Mouse (Mus musculus) left cerebral cortex, adult 11 months (tissue): ENCODE results near the gene Tnni3.

Experiments used
- DNase-seq: peaks from one replicate; pipeline ENCODE4 v3.0.0; 2022; ENCODE audit warnings: low spot score

The Tnni3 gene

DNA sequence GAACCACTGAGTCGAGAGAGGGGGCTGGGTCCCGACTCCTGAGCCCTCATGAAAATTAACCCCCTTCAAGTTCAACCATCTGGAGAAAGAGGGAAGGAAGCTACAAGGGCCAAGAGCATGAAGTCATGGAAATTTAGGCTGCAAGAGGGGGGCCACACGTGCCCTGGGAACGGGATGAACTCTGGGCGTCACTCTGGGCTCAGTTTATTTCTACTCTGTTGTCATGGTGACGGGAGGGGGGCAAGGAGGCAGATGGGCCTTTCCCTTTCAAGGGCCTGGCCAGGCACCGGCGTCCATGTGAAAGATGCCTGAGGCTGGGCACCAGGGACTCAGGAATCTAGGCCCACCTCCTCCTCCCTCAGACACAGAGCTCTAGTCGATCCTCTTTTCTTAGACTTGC is 25.8 kb downstream of the Tnni3 start:
- no peak for DNase-seq

DNA sequence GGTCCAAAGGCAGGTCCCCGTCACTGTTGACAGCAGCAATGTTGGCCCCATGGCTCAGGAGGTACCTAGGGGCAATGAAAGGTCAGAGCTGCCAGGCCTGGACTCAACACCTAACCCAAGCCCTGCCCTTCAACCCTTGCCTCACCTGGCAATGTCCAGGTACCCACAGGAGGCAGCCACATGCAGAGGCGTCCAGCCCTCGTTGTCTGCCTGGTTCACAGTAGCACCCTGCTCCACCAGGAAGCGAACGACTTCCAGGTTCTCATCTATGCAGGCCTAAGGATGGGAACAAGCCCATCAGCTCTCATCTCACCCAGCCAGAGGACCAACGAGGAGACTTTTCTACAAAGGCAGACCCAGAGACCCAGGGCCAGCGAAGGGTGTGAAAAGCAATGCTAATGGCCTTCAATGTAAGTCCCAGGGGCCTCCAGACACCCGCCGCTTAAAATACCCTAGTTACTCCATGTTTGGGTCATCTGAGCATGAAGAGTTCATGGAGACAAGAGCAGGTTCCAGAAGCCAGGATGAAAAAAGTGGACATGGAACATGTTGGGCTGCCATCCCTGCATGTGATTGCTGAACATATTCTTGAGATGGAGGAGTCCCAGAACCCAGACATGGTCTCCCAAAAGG is 26.6 kb downstream of the Tnni3 start:
- DNase-seq = no peak

DNA sequence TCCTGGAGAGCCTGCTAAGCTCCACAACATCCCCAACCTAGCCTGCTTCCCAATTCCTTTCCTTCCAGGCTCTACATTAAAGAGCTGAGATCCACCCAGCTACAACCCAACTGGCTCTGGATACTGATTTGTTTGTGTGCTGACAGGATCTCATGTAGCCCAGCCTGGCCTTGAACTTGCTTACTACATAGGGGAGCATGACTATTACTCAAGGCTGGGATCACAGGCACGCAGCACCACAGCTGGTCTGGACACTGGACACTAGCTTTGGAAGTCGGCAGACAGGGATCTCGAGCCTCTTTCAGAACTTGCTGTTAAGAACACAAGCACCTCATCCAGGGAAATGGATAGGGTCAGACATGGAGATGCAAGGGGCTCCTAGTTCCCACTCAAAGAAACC is 27.6 kb downstream of the Tnni3 start:
- no peak for DNase-seq

DNA sequence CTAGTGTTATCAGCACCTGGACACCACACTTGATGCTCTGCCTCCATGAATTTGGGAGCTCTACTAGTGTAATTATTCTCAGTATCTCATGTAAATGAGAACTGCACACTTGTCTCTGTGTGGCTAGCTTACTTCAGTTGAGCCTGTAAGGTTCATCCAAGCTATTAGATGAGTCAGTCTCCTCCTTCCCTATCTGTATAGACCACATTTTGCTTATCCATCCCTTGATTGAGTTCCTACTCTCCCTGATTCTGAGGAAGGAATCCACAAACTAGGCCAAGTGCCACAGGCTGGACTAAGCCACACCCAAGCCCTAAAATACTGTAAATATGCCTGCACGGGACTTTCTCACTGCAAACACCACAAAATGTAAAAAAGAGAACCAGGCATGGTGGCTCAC is 30.0 kb downstream of the Tnni3 start:
- no peak for DNase-seq

DNA sequence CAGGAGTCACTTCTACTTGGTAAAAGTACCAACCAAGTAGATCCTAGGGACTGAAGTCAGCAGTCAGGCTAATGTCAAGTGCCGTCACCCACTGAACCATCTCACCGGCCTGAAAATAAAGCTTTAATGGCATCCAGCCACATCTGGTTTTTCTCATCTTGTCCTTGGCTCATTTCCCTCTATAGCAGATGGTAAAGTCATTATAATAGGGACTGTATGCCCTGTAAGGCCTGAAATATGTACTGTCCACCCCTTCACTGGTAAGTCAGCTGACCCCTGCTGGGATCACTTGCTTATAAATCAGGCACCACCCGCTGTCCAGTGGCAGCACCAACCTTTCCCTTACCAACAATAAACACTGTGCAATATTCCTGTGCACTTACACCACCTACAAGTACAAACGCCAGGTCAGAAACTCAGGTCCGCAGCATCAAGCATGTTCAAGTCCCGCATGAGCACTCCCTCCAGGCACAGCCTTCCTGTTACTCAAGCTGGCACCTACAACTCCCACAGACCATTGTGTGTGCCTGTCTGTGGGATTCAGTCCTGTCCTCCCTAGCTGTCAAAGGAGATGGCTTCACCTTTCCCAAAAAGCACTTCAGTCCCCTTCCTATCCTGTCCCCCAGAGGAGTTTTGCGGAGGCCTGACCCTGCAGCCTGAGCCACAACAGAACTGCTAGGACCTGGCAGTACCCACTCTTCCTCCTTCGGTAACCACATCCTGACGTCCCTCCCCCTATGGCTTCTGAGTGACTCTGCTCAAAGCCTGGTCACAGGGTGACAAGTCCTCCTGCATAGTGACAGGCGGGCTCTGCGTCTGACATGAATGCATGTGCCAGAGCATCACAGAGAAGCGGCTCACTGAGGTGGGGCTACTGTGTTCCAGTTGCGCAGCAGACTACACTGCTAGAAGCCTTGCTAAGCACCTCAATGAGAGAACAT is 31.5 kb downstream of the Tnni3 start:
- DNase-seq = no peak

DNA sequence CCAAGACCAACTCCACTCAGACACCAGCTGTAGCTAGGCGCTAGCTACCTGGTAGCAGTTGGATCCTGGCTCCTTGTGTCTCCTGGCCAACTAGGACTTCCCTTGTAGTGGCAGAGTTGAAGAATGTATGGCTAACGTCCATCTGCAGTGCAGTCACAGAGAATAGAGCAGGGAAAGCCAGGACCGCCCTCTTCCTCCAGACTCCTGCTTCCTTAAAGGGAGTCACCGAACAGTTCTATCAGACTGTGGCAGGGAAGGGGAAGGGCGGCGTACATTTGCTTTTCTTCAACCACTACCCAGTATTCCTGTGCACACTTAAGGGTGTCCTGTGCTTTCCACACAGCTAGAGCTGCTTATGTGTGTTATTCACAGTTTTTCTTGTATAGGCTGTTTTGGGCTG is 32.7 kb downstream of the Tnni3 start:
- DNase-seq = no peak

DNA sequence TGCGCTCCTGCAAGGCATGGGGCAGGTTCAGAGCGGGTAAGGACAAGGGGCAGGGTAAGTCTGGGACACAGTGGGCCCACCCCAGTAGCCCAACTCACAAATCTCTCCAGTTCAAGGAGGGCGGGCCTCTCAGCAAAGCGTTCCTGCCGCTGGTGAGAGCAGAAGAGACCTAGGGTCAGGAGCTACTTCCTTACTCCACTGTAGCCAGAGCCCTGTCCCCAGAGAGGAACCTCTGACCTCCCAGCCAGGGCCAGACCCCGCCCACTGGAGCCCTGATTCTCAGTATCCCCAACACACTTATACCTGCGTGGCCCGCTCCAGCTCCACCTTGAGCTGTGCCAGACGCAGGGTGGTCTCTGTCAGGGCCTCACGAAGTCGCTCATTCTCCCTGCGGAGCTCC is 41.7 kb downstream of the Tnni3 start:
- no peak for DNase-seq

DNA sequence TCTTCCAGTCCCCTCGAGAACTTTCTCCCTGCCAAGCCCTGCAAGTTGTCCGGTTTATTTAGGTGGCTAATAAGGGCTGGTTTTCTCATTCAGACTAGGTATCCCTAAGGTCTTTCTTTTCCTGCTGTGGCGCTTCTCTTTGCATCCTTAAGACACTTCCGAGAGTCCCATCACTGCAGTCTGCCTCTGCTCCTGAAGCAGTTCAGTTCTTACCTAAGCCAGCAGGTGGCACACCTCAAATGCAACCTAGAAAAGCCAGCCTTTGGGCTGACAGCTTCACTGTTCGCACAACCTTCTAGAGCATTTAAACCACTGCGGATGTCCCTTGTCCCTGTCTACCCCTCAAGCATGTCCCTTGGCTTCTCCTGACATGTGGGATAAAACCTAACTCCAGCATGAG is 44.4 kb downstream of the Tnni3 start:
- DNase-seq = no peak

DNA sequence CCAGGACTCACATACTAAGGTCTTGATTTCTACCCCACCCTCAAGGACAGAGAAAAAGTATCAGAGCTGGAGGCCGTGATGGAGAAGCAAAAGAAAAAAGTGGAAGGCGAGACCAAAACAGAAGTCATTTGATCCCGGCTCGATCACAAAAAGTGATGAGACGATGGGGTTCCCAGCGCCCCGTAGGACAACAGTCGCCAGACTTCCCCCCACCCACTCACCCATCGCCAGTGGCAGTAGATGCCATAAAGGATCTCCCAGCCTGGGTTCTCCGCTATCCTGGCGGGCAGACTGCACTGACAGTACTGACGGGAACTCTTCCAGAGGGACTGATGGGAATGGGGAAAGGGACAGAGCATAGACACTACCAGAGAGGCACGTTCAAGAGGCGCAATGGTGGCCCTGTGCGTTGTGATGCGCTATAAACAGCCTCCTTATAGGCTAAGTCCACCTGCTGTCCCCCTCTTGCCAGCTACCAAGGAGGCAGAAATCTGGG is 45.2 kb downstream of the Tnni3 start:
- no peak for DNase-seq

DNA sequence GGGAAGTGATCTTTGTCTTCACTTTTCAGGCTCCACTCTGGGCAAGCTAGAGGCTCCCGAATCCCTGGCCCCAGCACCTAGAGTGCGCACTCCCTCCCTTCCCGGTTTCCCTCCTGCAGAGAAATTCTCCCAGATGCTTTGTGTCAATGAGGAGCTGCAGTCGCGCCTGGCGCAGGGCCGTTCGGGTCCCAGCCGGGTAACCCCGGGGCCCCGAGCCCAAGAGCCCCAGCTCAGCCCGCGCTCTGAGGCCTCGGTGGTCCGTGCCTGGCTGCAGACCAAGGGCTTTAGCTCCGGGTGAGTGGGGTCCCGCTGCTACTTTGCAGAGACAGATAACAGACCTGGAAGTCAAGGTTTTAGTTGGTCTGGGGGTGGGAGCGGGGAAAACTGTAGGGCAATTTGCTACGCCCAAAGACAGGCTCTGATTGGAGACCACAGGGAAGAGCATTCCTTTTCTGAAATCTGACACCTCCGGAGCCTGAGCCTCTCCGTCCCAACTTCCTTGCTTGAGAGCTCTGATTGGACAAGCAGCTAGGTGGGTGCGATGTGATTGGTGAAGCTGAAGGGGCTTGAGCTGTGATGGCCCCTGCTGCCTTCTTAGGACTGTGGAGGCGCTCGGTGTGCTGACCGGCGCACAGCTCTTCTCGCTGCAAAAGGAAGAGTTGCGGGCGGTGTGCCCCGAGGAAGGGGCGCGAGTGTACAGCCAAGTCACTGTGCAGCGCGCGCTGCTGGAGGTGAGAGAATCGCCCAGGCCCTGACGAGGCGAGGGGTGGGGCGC is 45.8 kb downstream of the Tnni3 start:
- DNase-seq = no peak

DNA sequence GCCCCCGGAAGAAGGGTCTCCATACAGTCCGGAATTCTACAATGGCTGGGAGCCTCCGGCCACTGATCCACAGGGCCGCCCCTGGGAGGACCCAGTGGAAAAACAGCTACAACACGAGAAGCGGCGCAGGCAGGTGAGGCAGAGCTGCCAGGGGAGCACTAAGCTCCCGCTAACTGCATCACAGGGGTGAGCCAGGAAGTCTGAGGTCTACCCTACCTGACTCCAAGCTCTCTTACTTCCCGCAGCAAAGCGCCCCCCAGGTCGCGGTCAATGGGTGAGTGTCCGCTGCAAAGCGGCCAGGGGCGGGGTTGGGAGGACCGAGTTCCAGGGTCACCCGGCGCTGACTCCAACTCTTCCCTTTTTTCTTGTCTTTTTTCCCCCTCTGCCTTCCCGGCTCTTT is 50.1 kb downstream of the Tnni3 start:
- DNase-seq = no peak

DNA sequence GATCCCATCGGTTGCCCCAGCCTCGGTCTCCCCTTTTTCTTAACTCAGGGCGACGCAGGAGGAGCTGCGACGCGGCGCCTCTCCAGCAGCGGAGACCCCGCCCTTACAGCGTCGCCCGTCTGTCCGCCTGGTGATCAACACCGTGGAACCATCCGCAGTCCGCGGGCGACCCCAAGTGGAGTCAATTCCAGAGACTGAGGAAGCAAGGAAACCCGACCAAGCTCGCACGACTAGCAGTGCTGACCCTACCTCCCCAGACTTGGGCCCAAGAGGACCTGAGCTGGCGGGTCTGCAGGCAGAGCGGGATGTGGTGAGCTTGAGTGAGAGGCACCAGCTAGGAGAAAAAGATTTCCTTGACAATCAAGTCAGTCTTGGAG is 52.9 kb downstream of the Tnni3 start:
- DNase-seq = peak; percentile 68

DNA sequence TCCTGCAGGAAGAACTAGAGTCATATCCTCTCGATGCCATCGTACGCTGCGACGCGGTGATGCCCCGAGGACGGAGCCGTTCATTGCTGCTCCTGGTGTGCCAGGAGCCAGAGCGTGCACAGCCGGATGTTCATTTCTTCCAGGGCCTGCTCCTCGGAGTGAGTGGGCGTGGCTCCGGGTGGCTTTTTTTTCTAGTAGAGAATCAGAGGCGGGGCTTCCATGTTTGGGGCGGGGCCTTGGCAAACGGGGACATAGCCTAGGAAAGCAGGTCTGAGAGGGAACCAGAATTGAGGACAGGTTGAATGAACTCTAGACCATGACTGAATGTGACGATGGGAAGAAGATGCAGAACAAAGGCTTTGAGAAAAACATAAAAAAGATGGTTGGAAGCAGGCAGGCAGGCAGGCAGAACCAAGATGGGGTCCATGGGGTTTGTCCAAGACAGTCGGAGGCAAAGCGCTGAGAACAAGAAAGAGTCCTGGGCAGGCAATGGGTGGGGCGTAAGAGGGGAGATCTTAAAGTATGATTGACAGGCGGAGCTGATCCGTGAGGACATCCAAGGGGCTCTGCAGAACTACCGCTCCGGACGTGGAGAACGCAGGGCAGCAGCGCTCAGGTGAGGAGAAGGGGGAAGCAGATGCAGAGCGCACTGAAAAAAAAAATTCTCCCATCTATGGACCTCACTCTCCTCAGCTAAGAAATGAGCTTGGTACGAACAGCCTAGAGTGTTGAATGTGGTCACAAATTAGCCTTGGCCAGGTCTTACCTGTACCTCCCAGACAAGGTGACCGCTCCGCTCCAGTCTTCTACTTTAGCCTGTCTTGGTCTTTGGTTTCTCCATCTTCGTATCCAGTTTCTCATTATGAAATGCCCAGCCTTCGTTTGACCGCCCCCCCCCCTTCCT is 53.5 kb downstream of the Tnni3 start:
- no peak for DNase-seq
